Mouse (Mus musculus): ENCODE results near the gene Tfb2m. TPM values are rescaled to one million over a fixed set of nuclear protein-coding genes. Genes with fewer than 3 reads are reported as not detected.
A peak's percentile ranks its signal among the peaks of the same experiment; 100 is the strongest.

The Tfb2m gene
- polyA plus RNA-seq, 1 experiment from 2014 or later: 32.6 TPM

- Histone ChIP-seq H3K9ac (replicated peaks; ENCODE audit: low read depth, low read length) (peak within 1 kb of the TSS; percentile 64), H3K4me3 (ENCODE audit: low read depth, low read length) (peak within 1 kb of the TSS; percentile 69), H3K27ac (ENCODE audit: low read depth, low read length) (no peak within 1 kb of the TSS), H3K4me2 (ENCODE audit: low read depth, low read length) (peak within 1 kb of the TSS; percentile 98), H3K4me1 (ENCODE audit: control insufficient read depth, insufficient read depth, low read length) (no peaks in the 10 kb centered on the region), H3K27me3 (ENCODE audit: control insufficient read depth, insufficient read depth, low read length) (no peaks in the 10 kb centered on the region), H3K9me3 (ENCODE audit: control insufficient read depth, low read length) (no peaks in the 10 kb centered on the region), H3K36me3 (ENCODE audit: control insufficient read depth, insufficient read depth, low read length) (no peaks in the 10 kb centered on the region)
- ATAC-seq (ENCODE audit: low read depth): peak; percentile 94
- 7% methylated on average over 39 of the region's 39 CpGs for WGBS
These were observed 28.2 kb downstream of the Tfb2m start, which contains the start of gene Smyd3 for GRCm38 (mm10) chr1:179517713-179518465. Smyd3 (minus strand) TSS chr1:179518041.

DNA sequence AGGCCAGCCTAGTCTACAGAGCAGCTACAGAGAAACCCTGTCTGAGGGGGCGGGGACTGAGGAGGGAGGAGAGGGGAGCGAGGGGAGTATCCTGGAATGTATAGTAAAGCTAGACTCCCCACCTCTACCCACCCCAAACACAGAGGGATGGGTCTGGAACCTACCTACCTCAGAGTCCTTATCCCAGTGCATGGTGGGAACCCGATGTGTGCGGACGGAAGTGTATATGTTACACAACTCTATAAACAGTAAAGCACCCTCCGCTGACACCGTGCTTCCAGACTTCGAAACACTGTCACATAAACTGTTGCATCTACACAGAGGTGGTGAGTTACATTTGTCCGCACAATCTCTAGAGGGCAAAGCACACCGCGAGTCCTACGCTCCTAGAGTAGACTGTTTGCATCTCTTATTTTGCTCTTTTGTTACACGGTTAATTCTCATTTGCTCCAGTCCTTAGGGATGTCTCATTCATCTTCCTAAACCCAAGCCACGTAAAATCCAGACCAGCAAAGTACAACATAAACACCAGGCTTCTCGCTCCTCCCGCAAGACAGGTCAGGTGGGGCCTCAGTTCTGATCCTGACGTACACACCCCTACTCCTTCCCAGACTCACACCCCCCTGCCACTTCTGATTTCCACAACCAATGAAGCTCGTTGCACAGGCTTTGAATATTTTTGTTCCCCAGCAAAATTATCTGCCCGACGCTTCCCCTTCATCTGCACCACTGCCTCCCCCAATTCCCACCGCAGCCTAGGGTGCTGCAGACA, 28.9 kb downstream of the Tfb2m start:
- Histone ChIP-seq H3K36me3 (ENCODE audit: control insufficient read depth, insufficient read depth, low read length) (no peaks in the 10 kb centered on the region), H3K9me3 (ENCODE audit: control insufficient read depth, low read length) (no peaks in the 10 kb centered on the region), H3K27me3 (ENCODE audit: control insufficient read depth, insufficient read depth, low read length) (no peaks in the 10 kb centered on the region), H3K27ac (ENCODE audit: low read depth, low read length) (no peak overlapping the region), H3K4me1 (ENCODE audit: control insufficient read depth, insufficient read depth, low read length) (no peaks in the 10 kb centered on the region), H3K4me3 (ENCODE audit: low read depth, low read length) (peak overlapping the region; percentile 69), H3K4me2 (ENCODE audit: low read depth, low read length) (peak overlapping the region; percentile 98), H3K9ac (replicated peaks; ENCODE audit: low read depth, low read length) (peak overlapping the region; percentile 64)
- under 1% methylated on average over 21 of the region's 21 CpGs for WGBS
- ATAC-seq (ENCODE audit: low read depth): peak; percentile 62

DNA sequence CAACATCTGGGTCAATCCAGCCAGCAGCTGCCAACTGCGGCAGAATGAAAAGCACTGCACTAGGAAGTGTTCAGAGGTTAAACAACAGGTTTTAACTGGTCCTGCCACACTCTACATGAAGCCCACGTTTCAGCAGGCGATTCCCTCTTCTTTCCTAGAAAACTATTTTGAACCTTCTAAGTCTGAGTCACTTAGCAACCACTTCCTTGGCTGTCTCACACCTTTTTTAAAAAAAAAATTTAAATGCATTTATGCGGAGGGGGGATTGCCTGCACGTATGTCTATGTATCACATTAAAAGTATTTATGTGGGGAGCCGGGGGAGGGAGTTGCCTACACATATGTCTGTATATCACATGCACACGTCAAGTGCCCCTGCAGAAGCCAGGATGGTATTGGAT, 34.2 kb downstream of the Tfb2m start:
- Histone ChIP-seq H3K27ac (ENCODE audit: low read depth, low read length) (no peak overlapping the region), H3K27me3 (ENCODE audit: control insufficient read depth, insufficient read depth, low read length) (no peaks in the 10 kb centered on the region), H3K4me2 (ENCODE audit: low read depth, low read length) (no peak overlapping the region), H3K9me3 (ENCODE audit: control insufficient read depth, low read length) (no peaks in the 10 kb centered on the region), H3K36me3 (ENCODE audit: control insufficient read depth, insufficient read depth, low read length) (no peaks in the 10 kb centered on the region), H3K4me3 (ENCODE audit: low read depth, low read length) (no peak overlapping the region), H3K9ac (replicated peaks; ENCODE audit: low read depth, low read length) (no peak overlapping the region), H3K4me1 (ENCODE audit: control insufficient read depth, insufficient read depth, low read length) (no peaks in the 10 kb centered on the region)
- ATAC-seq (ENCODE audit: low read depth): no peak
- WGBS: 86% methylated on average over 7 of the region's 7 CpGs

GRCm38 (mm10) chr1:179510546-179511340, 35.3 kb downstream of the Tfb2m start:
- 80% methylated on average over 13 of the region's 13 CpGs for WGBS
- Histone ChIP-seq H3K4me2 (ENCODE audit: low read depth, low read length) (no peak overlapping the region), H3K4me3 (ENCODE audit: low read depth, low read length) (no peak overlapping the region), H3K27me3 (ENCODE audit: control insufficient read depth, insufficient read depth, low read length) (no peaks in the 10 kb centered on the region), H3K36me3 (ENCODE audit: control insufficient read depth, insufficient read depth, low read length) (no peaks in the 10 kb centered on the region), H3K9me3 (ENCODE audit: control insufficient read depth, low read length) (no peaks in the 10 kb centered on the region), H3K27ac (ENCODE audit: low read depth, low read length) (no peak overlapping the region), H3K4me1 (ENCODE audit: control insufficient read depth, insufficient read depth, low read length) (no peaks in the 10 kb centered on the region), H3K9ac (replicated peaks; ENCODE audit: low read depth, low read length) (no peak overlapping the region)
- ATAC-seq (ENCODE audit: low read depth): no peak

DNA sequence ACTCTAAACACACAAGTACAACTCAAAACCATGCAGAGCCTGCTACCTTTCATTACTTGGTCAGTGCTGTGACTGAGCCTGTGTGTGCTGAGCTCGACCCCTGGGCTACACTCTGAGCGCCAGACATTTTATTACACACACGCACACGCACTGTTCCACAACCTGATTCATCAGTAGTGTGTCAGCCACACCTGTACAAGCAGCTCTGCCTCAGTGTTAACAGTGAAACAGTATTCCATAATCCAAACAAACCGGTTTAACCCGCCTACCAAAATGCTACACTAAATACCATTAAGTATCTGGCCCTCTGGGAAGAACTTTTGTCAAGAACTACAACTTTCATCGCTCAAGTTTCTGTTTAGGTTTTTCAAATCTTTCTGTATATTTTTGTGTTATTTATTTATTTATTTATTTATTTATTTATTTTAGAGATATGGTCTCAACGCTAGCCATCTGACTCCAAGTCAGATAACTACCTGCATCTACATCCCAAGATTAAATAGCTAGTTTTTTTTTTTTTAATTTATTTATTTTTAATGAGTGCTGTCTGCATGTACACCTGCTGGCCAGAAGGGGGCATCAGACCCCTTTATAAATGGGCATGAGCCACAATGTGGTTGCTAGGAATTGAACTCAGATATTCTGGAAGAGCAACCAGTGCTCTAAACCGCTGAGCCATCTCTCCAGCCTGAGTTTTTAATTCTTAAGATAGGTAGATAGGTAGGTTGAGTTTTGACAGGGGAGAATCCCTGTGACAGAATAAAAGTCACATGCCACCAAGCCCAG, 39.3 kb downstream of the Tfb2m start:
- H3K9me3 ChIP-seq (ENCODE audit: control insufficient read depth, low read length): no peaks in the 10 kb centered on the region
- no peak overlapping the region for H3K9ac ChIP-seq (replicated peaks; ENCODE audit: low read depth, low read length)
- H3K4me2 ChIP-seq (ENCODE audit: low read depth, low read length): no peak overlapping the region
- H3K36me3 ChIP-seq (ENCODE audit: control insufficient read depth, insufficient read depth, low read length): no peaks in the 10 kb centered on the region
- no peak overlapping the region for H3K27ac ChIP-seq (ENCODE audit: low read depth, low read length)
- no peaks in the 10 kb centered on the region for H3K27me3 ChIP-seq (ENCODE audit: control insufficient read depth, insufficient read depth, low read length)
- WGBS: 68% methylated on average over 9 of the region's 9 CpGs
- ATAC-seq (ENCODE audit: low read depth): no peak
- H3K4me1 ChIP-seq (ENCODE audit: control insufficient read depth, insufficient read depth, low read length): no peaks in the 10 kb centered on the region
- no peak overlapping the region for H3K4me3 ChIP-seq (ENCODE audit: low read depth, low read length)

- Histone ChIP-seq H3K36me3 (ENCODE audit: control insufficient read depth, insufficient read depth, low read length) (no peaks in the 10 kb centered on the region), H3K9ac (replicated peaks; ENCODE audit: low read depth, low read length) (no peak overlapping the region), H3K4me1 (ENCODE audit: control insufficient read depth, insufficient read depth, low read length) (no peaks in the 10 kb centered on the region), H3K27me3 (ENCODE audit: control insufficient read depth, insufficient read depth, low read length) (no peaks in the 10 kb centered on the region), H3K4me3 (ENCODE audit: low read depth, low read length) (no peak overlapping the region), H3K27ac (ENCODE audit: low read depth, low read length) (no peak overlapping the region), H3K4me2 (ENCODE audit: low read depth, low read length) (no peak overlapping the region), H3K9me3 (ENCODE audit: control insufficient read depth, low read length) (no peaks in the 10 kb centered on the region)
- whole genome bisulfite sequencing: 20% methylated on average over 3 of the region's 3 CpGs
- ATAC-seq (ENCODE audit: low read depth): no peak
These were observed 43.5 kb downstream of the Tfb2m start for GRCm38 (mm10) chr1:179502565-179502964.

- ATAC-seq (ENCODE audit: low read depth): no peak
- Histone ChIP-seq H3K36me3 (ENCODE audit: control insufficient read depth, insufficient read depth, low read length) (no peaks in the 10 kb centered on the region), H3K9me3 (ENCODE audit: control insufficient read depth, low read length) (no peaks in the 10 kb centered on the region), H3K9ac (replicated peaks; ENCODE audit: low read depth, low read length) (no peak overlapping the region), H3K4me3 (ENCODE audit: low read depth, low read length) (no peak overlapping the region), H3K4me1 (ENCODE audit: control insufficient read depth, insufficient read depth, low read length) (no peaks in the 10 kb centered on the region), H3K27ac (ENCODE audit: low read depth, low read length) (no peak overlapping the region), H3K27me3 (ENCODE audit: control insufficient read depth, insufficient read depth, low read length) (no peaks in the 10 kb centered on the region), H3K4me2 (ENCODE audit: low read depth, low read length) (no peak overlapping the region)
- 85% methylated on average over 3 of the region's 3 CpGs for WGBS
These were observed 46.8 kb downstream of the Tfb2m start for GRCm38 (mm10) chr1:179499257-179499656.

DNA sequence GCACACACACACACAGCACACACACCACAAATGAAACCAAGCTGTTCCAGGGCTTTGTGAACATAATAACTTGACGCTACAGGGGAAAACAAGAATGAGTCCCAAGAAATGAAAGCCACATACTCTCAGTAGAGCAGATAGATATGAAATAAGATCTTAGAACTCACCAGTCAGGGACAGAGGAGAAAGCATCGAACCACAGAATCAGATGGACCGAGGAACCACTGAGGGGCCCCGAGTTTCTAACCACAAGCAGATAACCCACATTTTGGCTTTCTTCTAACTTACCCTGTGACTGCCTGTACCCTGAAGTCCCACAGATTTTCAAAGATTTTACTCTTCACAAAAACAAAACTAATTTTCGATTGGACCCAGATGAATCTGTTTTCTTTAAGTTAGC, 53.2 kb downstream of the Tfb2m start:
- Histone ChIP-seq H3K27me3 (ENCODE audit: control insufficient read depth, insufficient read depth, low read length) (no peaks in the 10 kb centered on the region), H3K4me3 (ENCODE audit: low read depth, low read length) (no peak overlapping the region), H3K9ac (replicated peaks; ENCODE audit: low read depth, low read length) (no peak overlapping the region), H3K9me3 (ENCODE audit: control insufficient read depth, low read length) (no peaks in the 10 kb centered on the region), H3K4me1 (ENCODE audit: control insufficient read depth, insufficient read depth, low read length) (peaks cover 7% of the 10 kb centered on the region; the same call in 1 of the 2 replicates), H3K36me3 (ENCODE audit: control insufficient read depth, insufficient read depth, low read length) (no peaks in the 10 kb centered on the region), H3K27ac (ENCODE audit: low read depth, low read length) (no peak overlapping the region), H3K4me2 (ENCODE audit: low read depth, low read length) (no peak overlapping the region)
- WGBS: 89% methylated on average over 5 of the region's 5 CpGs
- ATAC-seq (ENCODE audit: low read depth): no peak
